Mouse (Mus musculus): ENCODE measurements around the gene Zfyve27.

The Zfyve27 gene

GRCm38 (mm10) chr19:42144067-42144466 lies 19.7 kb upstream of the Zfyve27 start:
- DNase-seq, result no peak

GRCm38 (mm10) chr19:42144541-42145167 lies 19.1 kb upstream of the Zfyve27 start:
- peak; percentile 74 for DNase-seq

- no peak for DNase-seq
Measured at GRCm38 (mm10) chr19:42145210-42145609, 18.5 kb upstream of the Zfyve27 start.

GRCm38 (mm10) chr19:42145731-42146130 lies 18.0 kb upstream of the Zfyve27 start:
- no peak for DNase-seq

GRCm38 (mm10) chr19:42146276-42147010 lies 17.3 kb upstream of the Zfyve27 start:
- DNase-seq, result no peak

- peak; percentile 62 for DNase-seq
Measured at GRCm38 (mm10) chr19:42147170-42147768, 16.5 kb upstream of the Zfyve27 start, which contains the start of gene Marveld1. Gene Marveld1 (plus strand): TSS chr19:42147400.

GRCm38 (mm10) chr19:42147769-42148568 lies 15.8 kb upstream of the Zfyve27 start:
- peak; percentile 76 for DNase-seq

- no peak for DNase-seq
Measured at GRCm38 (mm10) chr19:42148569-42148860, 15.2 kb upstream of the Zfyve27 start.

- DNase-seq, result peak; percentile 81
Measured at GRCm38 (mm10) chr19:42151990-42152389, 11.8 kb upstream of the Zfyve27 start.

GRCm38 (mm10) chr19:42157493-42158237 lies 6.1 kb upstream of the Zfyve27 start:
- no peak for DNase-seq

- DNase-seq, result no peak
Measured at GRCm38 (mm10) chr19:42158246-42159017, 5.3 kb upstream of the Zfyve27 start.

- no peak for DNase-seq
Measured at GRCm38 (mm10) chr19:42164188-42164587, 437 bp downstream of the Zfyve27 start.

- peak; percentile 77 for DNase-seq
Measured at GRCm38 (mm10) chr19:42166130-42166529, 2.4 kb downstream of the Zfyve27 start.

GRCm38 (mm10) chr19:42166766-42167165 lies 3.0 kb downstream of the Zfyve27 start:
- no peak for DNase-seq

- no peak for DNase-seq
Measured at GRCm38 (mm10) chr19:42167489-42167888, 3.7 kb downstream of the Zfyve27 start.

GRCm38 (mm10) chr19:42169322-42169975 lies 5.7 kb downstream of the Zfyve27 start:
- DNase-seq, result no peak

- peak; percentile 93 for DNase-seq
Measured at GRCm38 (mm10) chr19:42170025-42170969, 6.5 kb downstream of the Zfyve27 start.

GRCm38 (mm10) chr19:42176841-42177240 lies 13.1 kb downstream of the Zfyve27 start:
- no peak for DNase-seq

GRCm38 (mm10) chr19:42177461-42177860 lies 13.7 kb downstream of the Zfyve27 start:
- DNase-seq, result no peak

GRCm38 (mm10) chr19:42179356-42179755 lies 15.6 kb downstream of the Zfyve27 start:
- DNase-seq, result no peak

Data from right cerebral cortex, postnatal 25 days (tissue).